Mouse (Mus musculus) gastrocnemius, postnatal 10 days (tissue): ENCODE measurements around the gene Nfatc3. TPM values are rescaled to one million over a fixed set of nuclear protein-coding genes. Genes with fewer than 3 reads are reported as not detected.

Source experiments
- DNase-seq: peaks from one replicate; pipeline ENCODE4 v3.0.0; 2021; ENCODE audit warnings: mixed read lengths
- total RNA-seq, 2 experiments: library from RNA; stranded (reverse); gene quantifications; 2 replicates each; pipeline ENCODE4 v1.2.3; 2021

Nfatc3 gene
- total RNA-seq, 2 experiments from 2014 or later, result 25.3 to 30.7 TPM

DNA sequence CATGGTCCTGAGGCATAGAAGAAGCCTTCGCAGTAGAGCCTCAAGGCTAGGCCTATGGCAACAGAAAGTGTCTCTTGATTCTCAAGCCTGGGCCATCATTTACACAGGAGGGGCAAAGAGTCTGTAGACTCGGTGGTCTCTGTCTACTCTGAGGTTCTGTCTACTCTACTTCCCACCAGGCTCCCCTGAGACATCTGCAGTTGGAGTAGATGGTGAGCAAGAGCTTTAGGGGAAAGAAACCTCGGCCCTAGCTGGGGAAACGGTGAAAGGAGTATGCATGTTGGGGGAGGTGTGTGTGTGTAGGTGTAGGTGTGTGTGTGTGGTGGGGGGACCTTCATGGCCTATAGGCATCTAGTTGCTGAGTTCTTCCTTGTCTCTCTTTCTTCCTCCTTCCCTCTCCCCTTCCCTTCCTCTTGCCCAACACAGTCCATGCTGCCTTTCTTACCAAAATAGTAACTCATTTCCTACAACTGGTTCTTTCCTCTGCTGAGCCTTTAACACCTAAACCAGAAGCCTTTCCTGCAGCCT lies 2.1 kb upstream of the Nfatc3 start:
- no peak for DNase-seq

DNA sequence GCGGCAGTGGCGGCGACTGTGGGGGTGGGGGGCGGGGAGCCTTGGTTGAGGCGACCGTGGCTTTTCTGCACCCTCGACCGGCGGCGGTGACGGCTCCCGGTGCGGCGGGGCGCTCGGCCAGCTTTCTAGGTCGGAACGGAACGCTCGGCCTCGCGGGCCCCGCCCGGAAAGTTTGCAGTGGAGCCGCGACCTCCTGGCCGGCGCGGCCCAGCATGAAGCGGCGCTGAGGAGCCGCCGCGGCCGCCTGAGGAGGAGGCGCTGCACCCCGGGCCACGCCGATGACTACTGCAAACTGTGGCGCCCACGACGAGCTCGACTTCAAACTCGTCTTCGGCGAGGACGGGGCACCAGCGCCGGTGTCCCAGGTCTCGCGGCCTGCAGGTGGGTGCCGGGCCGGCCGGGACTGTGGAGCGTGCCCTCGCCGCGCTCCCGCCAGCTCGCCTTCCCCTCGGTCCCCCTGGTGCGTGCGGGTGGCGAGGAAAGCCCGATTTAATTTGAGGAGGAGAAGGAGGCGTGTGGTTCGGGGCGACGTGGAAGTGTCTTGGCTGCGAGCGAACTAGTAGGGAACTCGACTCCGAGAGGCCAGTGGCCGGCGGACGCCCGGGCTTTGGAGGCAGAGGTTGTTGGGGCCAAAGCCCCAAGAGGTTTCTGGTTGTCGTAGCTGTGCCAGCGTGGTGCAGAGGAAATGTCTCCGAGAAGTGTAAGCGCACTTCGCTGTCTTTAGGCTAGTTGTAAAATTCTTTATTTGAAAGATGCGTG lies 1.2 kb downstream of the Nfatc3 start:
- peak; percentile 66 for DNase-seq

- no peak for DNase-seq
These were observed 1.9 kb downstream of the Nfatc3 start for GRCm38 (mm10) chr8:106060521-106060920.

- no peak for DNase-seq
These were observed 3.0 kb downstream of the Nfatc3 start for GRCm38 (mm10) chr8:106061686-106062085.

GRCm38 (mm10) chr8:106063046-106063445 lies 4.4 kb downstream of the Nfatc3 start:
- no peak for DNase-seq

GRCm38 (mm10) chr8:106066721-106067120 lies 8.1 kb downstream of the Nfatc3 start:
- no peak for DNase-seq

GRCm38 (mm10) chr8:106069565-106069964 lies 10.9 kb downstream of the Nfatc3 start:
- no peak for DNase-seq

DNA sequence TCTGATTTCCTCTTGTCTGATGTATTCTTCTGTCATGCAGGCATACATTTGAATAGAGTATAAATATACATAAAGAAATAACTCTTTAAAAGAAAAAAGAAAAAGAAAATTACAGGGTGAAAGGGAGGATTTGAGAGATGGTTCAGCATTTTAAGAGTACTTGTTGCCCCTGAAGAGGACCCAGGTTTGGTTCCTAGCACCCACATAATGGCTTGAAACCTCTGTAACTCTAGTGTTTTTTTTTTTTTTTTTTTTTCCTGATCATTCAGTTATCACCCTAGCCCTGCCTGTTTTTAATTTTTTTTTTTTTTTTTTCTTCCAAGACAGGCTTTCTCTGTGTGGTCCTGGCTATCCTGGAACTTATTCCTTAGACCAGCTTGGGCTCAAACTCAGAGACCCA lies 13.5 kb downstream of the Nfatc3 start:
- DNase-seq, result no peak

DNA sequence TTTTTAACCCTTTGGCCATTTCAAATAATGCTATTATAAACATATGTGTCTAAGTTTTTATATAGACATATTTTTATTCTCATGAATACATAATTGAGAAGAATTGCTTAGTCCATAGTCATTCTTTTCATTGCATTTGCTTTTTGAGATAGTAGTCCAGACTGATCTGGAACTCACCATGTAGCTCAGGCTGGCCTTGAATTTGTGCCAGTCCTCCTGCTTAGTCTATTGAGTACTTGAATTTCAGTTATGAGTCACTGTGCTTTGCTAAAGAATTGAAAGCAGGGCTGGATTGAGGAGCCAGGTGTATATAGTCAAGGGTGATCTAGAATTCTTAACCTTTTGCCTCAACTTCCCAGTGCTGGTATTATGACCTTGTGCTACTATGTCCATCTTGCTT lies 15.6 kb downstream of the Nfatc3 start:
- DNase-seq, result no peak

DNA sequence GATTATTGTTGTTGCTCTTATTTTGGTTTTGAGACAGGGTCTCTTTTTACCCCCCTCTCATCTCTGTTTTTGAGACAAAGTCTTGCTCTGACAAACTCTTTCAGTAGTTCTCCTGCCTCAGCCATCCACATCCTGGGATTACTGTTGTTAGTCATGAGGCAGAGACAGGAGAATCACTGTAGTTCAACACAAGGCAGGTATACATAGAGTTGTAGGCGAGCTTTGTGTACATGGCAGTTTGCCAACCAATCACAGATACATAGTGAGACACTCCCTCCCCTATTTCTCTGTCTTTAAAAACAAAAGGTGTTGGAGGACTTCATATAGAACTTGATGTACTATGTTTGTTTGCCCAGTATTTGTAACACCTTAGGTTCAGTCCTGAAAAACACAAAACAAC lies 16.0 kb downstream of the Nfatc3 start:
- DNase-seq, result no peak

DNA sequence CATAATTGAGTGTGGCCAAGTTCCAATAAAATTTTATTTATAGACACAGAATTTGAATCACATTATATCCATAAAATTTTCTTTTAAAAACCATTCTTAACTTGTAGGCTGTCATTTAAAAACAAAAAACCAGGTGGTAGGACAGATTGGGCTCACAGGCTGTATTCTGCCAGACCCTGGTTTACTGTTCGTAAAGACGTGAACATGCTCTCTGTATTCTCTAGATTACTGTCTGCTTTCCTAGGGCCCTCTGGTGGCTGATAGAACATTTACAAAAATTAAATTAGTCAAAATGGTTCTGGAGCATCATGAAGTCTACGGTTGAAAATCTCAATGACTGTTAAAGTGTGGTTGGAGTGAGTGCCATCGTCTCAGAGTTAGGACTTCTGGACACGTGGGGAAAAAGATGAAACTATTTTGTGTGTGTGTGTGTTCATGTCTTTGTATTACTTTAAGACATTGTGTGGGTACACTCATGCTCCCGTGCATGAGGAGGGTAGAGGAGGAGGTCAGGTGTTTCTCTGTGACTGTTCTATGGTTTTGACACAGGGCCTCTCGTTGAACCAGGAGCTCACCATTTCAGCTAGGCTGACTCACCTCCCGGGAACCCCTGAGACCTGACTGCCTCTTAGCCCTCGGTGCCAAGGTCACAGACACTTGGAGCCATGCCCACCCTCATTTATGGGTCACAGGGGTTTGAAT lies 16.7 kb downstream of the Nfatc3 start:
- no peak for DNase-seq

DNA sequence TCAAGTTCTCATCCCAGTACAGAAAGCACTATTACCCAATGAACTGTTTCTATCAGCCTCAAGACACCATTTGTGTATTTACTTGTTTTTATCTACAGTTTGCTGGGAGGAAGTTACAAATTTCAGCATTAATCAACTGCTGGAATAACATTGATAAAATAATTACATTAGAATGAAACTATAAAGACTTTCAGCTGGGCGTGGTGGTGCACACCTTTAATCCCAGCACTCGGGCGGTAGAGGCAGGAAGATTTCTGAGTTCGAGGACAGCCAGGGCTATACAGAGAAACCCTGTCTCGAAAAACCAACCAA lies 17.2 kb downstream of the Nfatc3 start:
- no peak for DNase-seq

DNA sequence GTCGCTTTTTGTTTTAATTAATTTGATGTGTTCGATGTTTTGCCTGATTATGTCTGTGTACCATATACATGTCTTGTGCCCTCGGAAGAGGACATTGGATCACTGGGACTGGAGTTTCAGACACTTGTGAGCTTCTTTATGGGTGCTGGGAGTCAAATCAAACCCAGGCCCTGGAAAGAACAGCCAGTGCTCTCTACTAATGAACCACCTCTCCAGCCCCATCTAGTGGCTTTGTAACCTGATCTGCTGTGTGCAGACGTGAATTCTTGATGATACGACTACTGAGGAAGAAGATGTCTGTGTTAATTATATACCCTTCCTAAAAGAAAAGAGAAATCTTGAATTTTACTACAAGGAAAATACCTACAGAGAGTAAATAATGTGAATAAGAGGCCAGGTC lies 18.0 kb downstream of the Nfatc3 start:
- DNase-seq, result no peak

- DNase-seq, result no peak
These were observed 18.9 kb downstream of the Nfatc3 start for GRCm38 (mm10) chr8:106077452-106078067.

DNA sequence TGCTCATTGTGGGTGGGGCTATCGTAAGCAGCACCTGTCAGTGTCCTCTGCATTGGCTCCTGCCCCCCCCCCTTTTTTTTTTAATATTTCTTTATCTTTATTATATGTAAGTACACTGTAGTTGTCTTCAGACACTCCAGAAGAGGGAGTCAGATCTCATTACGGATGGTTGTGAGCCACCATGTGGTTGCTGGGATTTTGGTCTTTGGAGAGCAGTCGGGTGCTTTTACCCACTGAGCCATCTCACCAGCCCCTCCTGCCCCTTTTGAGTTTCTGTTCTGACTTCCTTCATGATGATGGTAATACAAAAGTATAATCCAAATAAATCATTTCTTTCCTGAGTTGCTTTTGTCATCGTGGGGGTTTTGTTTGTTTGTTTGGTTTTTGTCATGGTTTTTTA lies 43.7 kb downstream of the Nfatc3 start:
- no peak for DNase-seq

DNA sequence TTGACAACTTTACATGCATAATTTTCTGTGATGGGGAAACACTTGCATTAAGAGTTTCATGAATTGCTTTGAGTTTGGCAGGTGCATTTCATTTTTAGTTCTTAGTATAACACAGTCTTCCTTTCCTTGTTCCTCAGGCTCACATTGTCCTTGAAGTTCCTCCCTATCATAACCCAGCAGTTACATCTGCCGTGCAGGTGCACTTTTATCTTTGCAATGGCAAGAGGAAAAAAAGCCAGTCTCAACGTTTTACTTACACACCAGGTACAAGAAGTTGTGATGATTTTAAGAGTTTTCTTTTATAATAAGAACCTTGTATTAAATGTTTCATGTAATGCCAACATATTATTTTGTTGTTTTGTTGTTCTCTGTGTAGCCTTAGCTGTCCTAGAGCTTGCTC lies 45.2 kb downstream of the Nfatc3 start:
- DNase-seq, result no peak

GRCm38 (mm10) chr8:106106193-106106592 lies 47.6 kb downstream of the Nfatc3 start:
- DNase-seq, result no peak

GRCm38 (mm10) chr8:106108080-106108479 lies 49.4 kb downstream of the Nfatc3 start:
- DNase-seq, result peak; percentile 33

GRCm38 (mm10) chr8:106108729-106109128 lies 50.1 kb downstream of the Nfatc3 start:
- peak; percentile 12 for DNase-seq

GRCm38 (mm10) chr8:106112041-106112440 lies 53.4 kb downstream of the Nfatc3 start:
- no peak for DNase-seq

DNA sequence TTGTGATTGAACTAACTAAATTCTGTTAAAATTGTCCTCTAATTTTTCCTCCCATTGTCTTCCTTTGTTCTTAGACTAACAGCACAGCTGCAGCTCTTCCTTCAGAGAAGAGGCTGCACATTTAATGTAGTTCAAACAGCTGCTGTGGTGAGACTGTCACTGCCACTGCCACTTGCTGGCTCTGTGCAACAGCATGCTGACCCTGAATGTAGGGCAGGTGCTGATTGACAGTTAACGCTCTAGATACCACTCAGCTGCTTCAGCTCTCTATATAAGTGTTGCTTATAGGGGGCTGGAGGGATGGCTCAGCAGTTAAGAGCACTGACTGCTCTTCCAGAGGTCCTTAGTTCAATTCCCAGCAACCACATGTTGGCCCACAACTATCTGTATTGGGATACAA lies 53.9 kb downstream of the Nfatc3 start:
- DNase-seq, result no peak

DNA sequence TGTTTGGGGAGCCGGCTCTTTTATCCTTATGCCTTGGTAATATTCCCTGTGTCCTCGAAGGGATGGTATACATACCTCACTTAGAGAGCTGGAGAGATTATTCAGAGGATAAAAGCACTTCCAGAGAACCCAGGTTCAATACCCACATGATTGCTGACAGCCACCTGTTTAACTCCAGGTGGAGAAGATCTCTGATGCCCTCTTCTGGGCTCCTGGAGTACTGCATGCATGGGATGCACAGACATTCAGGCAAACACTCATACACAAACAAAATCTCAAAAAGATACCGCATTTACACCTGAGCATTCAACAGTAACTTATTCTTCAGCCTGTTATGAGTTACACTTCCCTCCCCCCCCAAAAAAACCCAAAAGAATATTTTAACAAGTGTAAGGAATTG lies 57.3 kb downstream of the Nfatc3 start:
- peak; percentile 35 for DNase-seq

GRCm38 (mm10) chr8:106123443-106123842 lies 64.8 kb downstream of the Nfatc3 start:
- no peak for DNase-seq
